Mouse (Mus musculus): ENCODE results near the gene Grik5. TPM values are rescaled to one million over a fixed set of nuclear protein-coding genes. Genes with fewer than 3 reads are reported as not detected.

The Grik5 gene
- 100 to 1,000 TPM; 215 to 242 TPM for total RNA-seq (2021)

DNA sequence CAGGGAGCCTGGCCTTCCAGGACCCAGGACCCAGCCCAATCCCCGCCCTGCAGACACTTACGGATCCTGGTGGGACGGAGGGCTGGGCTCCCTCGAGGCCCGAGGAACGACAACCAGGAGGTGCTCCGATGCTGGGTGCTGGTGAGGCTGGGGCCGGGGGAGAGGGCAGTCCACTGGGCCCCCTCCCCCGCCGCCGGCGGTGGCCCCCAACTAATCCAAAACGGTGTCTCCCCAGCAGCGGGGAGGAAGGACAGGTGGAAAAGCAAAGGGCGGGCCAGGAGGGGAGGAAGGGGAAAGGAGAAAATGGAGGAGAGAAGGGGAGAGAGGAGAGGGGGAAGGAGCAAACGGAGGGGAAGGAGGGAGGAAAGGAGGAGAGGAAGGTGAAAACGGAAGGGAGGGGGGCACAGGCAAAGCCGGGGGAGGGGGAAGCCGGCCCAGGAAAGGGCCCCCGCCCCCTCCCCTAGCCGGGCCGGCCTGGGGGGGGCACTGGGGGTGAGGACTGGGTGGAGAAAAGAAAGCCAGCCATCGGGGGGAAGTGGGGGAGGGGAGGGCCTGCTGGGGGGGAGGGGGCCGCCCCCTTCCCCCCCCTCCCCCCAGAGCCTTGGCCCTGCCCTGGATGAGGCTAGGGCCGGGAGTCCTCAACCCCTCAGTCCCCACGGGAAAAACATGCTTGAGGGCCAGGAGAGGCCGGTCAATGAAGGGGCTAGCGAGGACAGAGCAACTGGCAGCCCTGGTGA lies at the start of gene Grik5, which contains the start of gene Zfp574:
Gene Grik5 (minus strand): TSS at position 368 of the 737 bp plus-strand sequence.
Gene Zfp574 (plus strand): TSS at position 589 of the 737 bp plus-strand sequence.
- no peak for DNase-seq (ENCODE audit: low spot score in 2 of 2)
- intact Hi-C loops (cut with DNase I): loop anchor here (2.0 to 5.0 kb wide), 2 partner anchors 23 to 40 kb away; no protein-coding TSS in a partner anchor

DNA sequence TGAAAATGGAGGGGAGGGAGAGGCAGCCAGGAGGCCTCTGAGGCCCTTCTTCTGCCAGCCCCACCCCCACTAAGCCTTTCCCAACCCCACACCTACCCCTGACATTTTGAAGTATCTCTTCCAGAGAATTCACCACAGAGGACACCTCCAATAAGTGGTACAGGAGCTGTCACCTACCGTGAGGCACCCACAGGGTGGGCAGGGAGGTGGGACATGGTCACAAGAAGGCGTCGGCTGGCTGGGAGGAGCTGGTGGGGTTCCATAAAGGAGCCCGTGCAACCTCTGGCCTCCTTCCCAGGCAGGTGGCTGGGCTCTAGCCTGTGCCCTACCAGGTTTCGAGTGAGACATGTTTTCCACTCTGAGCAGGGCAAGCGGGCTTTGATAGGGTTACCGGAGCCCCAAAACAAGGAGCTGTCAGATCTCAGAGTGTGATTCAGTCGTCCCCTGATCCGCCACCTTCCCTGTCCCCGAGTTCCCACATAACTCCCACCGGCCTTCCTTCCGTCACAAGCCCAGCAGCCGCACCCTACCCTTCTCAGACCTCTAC lies 49.2 kb upstream of the Grik5 start:
- intact Hi-C loops (cut with DNase I): no loop called here
- DNase-seq (ENCODE audit: low spot score in 2 of 2): no peak

DNA sequence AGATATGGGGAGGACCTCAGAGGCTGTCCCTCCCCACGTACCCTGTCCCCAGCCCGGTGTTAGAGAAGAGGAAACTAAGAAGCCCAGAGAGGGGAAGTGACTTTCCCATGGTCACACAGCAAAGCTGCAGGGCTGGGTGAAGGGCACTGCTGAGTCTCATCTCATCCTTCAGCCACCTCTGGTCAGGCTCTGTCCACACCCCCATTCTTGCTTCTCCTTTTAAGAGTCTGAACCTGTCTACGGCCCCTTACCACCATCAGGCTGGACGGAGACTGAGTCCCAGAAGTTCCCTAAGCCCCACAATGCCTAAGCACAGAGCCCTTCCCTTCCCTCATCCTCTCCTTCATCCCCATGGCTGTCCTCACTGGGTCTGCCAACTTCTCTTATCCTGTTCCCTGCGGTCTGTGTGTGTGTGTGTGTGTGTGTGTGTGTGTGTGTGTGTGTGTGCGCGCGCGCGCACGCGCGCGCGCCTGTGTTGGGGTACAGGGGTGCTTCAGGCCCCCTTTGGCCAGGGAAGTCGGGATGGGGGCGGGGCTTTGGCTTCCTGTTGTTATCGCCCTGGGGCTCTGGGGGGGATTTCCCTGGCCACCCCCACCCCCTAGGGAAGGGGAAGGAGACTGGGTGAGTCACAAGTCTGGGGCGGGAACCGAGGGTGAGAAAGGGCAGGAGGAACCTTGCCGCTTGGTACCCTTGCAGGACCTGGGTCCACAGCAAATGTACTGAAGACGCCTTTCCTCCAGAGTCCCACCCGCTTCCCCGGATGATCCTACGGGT lies 48.1 kb upstream of the Grik5 start:
- peak in 1 of 2 experiments; percentile 35 for DNase-seq (ENCODE audit: low spot score in 2 of 2)
- intact Hi-C loops (cut with DNase I): no loop called here

DNA sequence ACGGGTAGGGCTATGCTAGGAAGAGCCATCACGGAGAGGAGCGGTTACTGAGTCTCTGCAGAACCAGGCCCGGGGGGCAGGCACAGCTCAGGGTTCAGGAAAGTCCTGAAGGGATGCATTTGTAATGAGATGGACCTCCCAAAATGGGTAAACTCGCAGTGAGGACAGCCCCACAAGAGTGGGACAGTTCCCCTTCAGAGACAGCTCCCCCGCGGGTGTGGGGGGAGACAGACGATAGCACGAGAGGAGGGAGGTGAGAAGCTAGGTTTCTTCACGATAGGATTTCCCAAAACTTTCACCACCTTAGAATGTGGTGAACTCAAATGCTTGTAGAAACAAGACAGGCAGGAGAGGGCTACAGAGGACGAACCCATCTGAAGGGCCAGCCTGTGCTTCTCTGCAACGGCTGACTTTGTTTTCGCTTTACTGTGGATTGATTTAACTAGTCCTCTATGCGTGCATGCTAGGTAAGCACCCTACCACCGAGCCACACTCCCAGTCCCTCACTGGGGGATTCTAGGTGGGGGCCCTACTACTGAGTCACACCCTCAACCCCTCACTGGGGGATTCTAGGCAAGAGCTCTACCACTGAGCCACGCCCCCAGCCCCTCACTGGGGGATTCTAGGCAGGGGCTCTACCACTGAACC lies 40.9 kb upstream of the Grik5 start:
- DNase-seq (ENCODE audit: low spot score in 2 of 2): no peak
- intact Hi-C loops (cut with DNase I): no loop called here

DNA sequence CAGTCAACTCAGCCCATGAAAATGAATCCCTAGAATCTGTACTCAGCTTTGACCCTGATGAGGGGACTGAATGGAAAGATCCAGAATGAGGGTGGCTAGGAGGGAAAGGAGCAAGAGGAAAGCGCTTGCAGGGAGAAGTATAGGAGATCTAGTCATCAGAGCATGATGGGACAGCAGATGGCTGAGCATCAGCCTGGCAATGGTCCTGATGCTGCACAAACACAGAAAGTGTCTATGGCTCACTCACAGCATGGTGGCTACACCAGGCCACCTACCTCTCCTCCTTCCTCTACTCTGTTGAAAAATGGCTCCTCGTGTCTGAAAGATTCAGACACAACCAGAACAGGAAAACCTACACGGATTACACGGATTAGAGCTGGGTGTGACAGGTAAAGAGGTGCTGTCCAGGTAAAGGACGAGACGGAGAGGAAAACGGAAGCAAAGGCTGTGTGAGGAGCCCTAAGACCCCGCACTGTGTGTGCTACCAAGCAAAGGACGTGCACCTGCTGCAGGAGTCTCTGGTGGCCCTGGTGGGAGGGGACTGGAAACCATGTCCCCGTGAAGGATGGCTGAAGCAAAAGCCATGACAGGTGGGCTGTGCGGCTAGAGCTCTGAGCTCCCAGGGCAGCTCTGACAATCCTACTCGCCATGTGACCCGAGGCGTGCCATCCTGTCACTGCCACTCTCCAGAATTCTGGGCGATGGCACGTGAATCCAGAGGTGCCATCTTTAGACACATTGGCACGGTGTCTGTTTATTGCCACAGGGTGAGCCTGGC lies 40.2 kb upstream of the Grik5 start:
- peak in 1 of 2 experiments; percentile 74 for DNase-seq (ENCODE audit: low spot score in 2 of 2)
- intact Hi-C loops (cut with DNase I): no loop called here

DNA sequence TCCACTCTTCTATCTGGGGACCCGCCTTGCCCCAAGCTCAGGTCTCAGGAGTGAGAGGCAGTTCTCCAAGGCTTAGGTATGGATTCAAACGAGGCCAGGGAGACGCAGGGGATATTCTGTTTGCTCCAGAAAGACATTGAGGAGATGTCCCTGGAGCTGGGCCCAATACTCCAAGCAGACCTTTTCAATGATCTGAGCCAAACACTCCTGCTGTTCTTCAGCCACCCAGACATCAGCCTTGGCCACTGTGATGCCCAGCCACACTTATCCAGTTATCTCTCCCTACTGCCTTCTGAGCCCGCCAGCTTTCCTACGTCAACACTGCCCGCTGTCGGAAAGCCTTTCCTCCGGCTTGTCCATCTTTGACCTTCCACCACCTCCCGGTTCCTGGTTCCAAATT lies 38.2 kb upstream of the Grik5 start:
- DNase-seq (ENCODE audit: low spot score in 2 of 2): no peak
- intact Hi-C loops (cut with DNase I): no loop called here

DNA sequence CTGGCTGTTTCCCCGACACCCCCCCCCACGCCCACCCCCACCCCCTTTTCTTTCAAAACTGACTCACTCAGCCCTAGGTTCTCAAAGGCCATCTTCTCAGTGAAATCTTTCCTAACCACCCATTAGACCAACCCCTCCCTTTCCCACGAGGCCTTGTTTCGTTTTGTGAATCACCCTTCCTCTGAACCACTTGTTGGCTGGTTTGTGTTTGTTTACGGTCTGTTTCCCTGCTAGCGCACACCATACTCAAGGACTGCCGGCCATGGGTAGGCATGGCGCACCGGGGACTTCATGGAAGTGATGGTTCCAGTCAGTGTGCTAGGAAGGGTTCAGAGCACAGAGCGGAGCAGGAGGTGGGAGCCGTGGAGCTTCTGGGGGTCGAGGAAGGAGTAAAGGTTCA lies 37.2 kb upstream of the Grik5 start:
- intact Hi-C loops (cut with DNase I): no loop called here
- no peak for DNase-seq (ENCODE audit: low spot score in 2 of 2)

DNA sequence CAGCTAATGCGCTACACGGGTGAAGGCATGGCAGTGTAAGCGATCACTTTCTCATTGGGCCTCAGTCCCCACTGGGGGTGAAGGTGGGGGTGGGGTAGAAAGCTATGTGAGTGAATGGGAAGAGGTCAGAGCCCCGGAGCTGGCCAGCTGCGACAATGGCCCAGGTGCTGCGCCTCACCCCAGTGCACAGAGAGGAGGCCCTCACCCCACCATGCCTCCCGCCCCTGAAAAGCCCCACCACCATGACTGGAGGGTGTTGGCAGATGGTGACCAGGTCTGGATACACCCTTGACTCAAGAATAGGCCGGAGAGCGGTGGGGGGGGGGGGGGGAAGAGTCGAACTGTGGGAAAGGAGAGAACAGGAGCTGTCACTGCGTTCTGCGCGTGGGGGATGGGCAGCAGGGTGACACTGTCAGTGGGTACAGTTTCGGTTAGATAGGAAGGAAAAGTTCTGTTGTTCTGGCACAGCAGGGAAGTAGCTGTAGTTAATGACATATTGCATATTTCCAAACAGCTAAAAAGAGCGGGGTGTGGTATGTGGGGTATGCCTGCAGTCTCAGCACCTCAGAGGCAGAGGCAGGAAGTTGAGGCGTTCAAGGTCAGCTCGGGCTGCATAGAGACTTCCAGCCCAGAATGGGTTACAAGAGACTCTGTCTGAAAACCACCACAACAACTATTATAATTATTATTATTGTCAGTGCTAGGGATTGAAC lies 34.8 kb upstream of the Grik5 start:
- no peak for DNase-seq (ENCODE audit: low spot score in 2 of 2)
- intact Hi-C loops (cut with DNase I): no loop called here

DNA sequence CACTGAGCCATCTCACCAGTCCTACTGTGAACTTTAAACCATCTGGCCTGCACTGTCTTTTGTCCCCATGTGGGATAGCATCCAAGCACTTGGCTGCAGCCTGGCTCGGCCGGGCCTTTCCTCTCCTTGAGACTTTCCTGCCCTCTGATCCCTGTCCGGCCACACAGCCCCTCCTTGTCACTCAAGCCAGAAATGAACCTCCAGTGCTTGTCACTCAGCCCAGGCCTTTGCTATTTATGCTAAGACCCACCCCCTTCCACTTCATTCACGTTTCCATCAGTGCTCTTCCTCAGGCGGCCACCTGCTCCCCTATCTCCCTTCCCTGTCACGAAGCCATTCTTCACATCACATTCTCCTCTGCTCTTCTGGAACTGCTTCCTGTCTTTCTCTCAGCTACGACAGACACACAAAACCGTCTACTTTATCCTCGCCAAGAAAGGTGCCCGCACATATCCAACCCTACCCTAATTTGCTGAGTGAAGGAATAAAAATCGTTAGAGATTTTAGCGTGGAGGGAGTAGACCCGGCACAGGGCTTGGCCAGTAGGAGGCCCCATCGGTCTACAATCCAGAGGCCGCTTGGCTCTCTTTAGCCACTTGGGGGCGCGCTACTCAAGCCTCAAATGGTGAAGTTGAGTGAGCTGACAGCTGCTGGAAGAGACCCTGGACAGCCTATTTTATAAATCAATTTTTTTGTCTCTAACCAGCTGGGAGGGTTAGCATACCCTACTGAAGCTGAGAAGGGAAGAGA lies 33.4 kb upstream of the Grik5 start:
- DNase-seq (ENCODE audit: low spot score in 2 of 2): peak; percentile 83 to 88
- intact Hi-C loops (cut with DNase I): no loop called here

DNA sequence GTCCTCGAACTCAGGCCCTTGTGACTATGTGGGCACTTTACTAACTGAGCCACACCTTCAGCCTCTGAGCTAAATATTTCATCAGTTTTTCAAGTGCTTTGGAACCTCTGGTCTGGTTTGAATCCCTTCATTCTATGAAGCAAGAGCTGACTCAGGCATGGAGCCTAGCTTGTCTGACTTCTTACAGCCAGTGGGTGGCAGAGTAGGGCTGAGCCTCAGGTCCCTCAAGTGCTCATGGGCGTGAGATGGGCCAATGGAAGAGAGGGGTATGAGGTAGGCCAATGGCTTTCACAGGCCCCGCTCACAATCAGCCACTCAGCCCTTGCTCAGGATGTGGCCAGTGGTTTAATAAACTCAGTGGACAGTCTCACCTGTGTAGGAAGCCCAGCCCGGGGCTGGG lies 27.4 kb upstream of the Grik5 start:
- intact Hi-C loops (cut with DNase I): no loop called here
- no peak for DNase-seq (ENCODE audit: low spot score in 2 of 2)

DNA sequence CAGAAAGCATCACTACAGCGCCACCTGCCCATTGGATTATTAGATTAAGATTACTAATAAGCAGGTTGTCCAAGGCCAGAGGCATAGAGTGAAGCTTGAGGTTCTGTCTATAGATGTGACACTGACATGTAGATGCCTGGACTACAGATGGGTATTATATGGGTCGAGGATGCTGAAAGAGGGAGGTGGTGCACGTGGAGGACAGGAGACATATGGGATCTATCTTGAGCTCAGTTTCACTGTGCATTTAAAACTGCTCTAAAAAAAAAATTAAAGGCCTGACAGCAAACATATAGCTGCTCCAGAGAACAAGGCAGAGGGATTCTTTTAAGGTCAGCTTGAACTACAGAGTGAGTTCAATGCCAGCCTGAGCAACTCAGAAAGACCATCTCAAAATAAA lies 26.0 kb upstream of the Grik5 start:
- peak in 1 of 2 experiments; percentile 91 for DNase-seq (ENCODE audit: low spot score in 2 of 2)
- intact Hi-C loops (cut with DNase I): no loop called here

DNA sequence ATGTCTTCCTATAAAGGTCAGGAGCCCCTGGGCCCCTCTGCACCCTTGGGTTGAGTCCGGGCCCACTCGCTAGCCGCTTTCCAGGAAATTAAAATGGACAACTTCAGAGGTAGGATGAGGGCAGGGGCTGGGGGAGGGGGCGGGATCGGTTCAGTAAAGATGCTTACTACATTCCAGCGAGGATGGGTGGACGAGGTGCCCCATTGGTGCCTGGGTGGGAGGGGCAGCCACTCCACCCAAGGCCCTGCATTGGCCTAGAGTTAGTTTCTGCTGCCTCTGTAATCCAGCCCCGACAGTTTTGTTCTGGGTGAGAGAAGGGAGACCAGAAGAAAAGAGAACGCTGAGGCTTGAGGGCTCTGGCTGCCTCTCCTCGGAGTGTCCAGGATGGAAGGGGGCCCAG lies 17.7 kb upstream of the Grik5 start:
- intact Hi-C loops (cut with DNase I): no loop called here
- DNase-seq (ENCODE audit: low spot score in 2 of 2): no peak

DNA sequence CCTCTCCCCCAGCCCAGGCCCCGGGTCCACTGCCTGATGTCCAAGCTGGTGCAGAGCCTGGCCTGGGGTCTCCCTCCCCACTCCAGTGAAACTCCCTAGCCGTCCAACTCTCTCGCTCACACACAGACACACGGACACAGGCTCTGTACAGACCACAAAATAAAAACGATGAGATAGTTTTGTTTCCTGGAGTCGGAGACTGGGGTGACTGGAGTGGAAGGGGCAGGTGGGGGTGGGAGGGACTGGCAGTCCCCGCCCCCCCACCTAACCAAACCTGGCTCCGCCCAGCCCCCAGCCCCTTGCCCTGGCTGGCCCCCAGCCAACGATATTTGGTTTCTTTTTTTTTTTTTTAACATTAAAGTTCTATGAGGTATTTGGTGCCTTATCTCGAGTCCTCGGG lies 16.8 kb upstream of the Grik5 start:
- intact Hi-C loops (cut with DNase I): no loop called here
- DNase-seq (ENCODE audit: low spot score in 2 of 2): no peak

DNA sequence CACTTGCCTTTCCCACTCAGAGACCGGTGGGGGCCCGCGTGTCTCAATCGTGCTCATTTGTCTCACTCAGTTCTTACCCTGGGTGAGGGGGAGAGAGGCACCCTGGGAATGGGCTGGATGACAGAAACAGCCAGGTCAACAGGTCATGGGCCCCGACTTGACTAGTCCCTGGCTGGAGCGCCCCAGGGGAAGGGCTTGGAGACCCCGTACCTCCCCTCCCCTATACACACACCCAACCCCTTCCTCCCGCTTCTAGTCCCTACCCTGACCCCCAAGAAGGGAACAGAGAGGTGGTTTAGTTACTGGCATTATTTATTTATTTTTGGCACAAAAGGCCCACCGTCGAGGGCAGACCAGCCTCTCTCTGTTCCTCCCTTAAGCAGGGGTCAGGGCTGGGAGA lies 16.4 kb upstream of the Grik5 start:
- no peak for DNase-seq (ENCODE audit: low spot score in 2 of 2)
- intact Hi-C loops (cut with DNase I): no loop called here

DNA sequence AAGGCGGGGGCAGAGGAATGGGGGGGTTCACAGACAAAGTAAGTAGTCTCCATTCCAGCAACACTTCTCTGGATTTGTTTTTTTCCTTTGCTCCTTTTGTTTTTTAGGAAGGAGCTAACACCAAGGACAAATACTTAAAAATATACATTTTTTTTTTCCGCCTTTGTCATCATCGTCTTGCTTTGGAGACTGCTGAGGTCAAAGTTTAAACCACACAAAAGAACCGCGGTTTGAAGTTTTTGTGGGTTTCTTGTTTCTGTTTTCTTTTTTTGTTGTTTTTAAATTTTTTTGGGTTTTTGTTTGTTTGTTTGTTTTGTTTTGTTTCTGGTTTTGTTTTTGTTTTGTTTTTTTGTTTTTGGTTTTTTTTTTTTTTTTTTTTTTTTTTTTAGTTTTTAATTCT lies 15.8 kb upstream of the Grik5 start:
- intact Hi-C loops (cut with DNase I): no loop called here
- DNase-seq (ENCODE audit: low spot score in 2 of 2): no peak

DNA sequence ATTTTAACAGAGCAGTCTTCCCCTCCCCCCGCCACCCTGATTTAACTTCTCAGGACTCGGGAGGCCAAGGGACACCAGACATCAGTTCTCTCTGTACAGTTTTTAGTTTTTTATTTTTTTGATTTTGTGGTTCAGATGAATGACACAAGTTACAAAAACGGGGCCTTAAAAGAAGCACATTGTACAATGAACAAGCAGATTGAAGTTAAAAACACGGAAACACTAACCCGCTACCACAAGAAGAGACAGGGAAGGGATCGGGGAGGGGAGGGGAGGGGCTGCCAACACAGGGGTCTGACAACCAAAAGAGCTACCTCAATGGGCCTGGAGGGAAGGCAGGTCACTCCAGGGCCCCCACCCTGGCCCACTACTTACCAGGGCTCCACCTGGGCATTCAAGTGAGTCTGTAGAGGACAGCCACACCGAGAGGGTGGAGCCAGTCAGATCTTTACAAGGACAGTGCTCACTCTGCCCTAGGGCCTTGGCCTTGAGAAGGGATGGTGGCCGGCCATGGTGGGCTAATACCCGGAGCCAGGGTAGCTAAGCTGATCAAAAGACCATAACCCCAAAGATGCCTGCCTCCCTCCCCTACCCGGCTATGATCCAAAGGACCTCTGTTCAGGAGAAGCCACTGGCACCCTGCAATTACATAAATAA lies 15.2 kb upstream of the Grik5 start:
- intact Hi-C loops (cut with DNase I): no loop called here
- DNase-seq (ENCODE audit: low spot score in 2 of 2): no peak

DNA sequence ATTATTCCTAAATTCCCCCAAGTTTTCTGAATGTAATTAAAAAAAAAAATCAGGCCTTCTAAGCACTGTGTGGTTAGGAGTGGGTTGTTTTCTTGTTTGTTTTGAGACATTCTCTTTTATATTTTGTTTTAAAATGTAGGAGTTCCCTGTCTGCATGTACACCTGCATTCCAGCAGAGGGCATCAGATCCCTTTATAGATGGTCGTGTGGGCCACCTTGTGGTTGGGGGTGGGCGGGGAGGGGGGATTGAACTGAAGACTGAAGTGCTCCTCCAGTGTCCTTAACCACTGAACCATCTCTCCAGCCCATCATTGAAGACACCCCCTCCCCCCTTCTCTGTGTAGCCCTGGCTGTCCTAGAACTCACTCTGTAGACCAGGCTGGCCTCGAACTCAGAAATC lies 14.5 kb upstream of the Grik5 start:
- DNase-seq (ENCODE audit: low spot score in 2 of 2): no peak
- intact Hi-C loops (cut with DNase I): no loop called here

DNA sequence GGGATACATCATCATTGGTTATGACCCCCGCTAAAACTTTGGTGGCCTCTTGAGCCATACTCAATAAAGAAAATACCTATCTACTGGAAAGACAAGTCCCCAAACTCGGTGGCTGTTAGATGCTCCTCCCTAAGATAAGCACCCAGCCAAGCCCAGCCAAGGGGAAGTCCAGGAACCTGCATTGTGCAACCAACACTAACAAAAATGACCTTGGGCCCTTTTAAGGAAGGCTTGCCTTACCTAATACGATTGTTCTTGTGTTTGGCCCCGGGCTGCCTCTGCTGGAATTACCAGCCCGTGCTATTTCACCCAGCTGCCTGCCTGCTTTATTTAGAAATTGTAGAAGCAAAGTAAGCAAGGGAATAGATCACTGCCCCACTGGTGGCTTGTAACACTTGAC lies 12.5 kb upstream of the Grik5 start:
- intact Hi-C loops (cut with DNase I): loop anchor here (5.0 kb wide), 1 partner anchor 182 kb away; the partner anchor contains the start of gene Arhgef1
- DNase-seq (ENCODE audit: low spot score in 2 of 2): no peak
